ENCODE assay signal across 8 mouse cellular contexts in the genomic region with DNA sequence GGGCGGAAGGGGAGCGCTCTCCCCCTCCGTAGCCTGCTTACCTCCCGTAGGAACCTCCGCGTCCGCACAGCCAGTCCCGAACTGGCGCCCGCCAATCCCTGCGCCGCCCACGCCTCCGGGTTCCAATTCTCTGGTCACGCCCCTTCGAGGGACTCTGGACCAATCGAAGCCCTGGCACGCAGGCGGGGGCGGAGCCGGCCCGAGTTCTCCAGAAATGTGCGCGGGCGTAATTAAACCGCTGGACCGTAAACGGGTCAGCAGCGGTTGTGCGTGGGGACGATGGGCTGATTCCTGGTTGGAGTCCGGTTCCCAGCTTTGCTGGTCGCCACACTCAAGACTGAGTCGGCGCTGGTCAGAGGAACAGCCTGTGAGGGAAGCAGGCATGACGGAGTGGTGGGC. TPM values are rescaled to one million over a fixed set of nuclear protein-coding genes. Genes with fewer than 3 reads are reported as not detected.
DNase-seq lines count a peak whose midpoint lies in the region; ATAC-seq and TF ChIP-seq lines count a peak whose summit lies in the region.

Plekhf1 (minus strand) TSS at position 117 of the 399 bp plus-strand sequence.

- H3K4me3 ChIP-seq in hindbrain, embryonic 11.5 days (ENCODE audit: low read depth, low read length): peak within 1 kb of the TSS; percentile 54
- H3K4me3 ChIP-seq in lung, embryonic 16.5 days (ENCODE audit: low read length): peak within 1 kb of the TSS; percentile 69
- peak within 1 kb of the TSS; percentile 73 for H3K4me3 ChIP-seq in thymus, adult 2 months (ENCODE audit: control insufficient read depth, insufficient read depth, low read length)

- DNase-seq in NIH3T3 (ENCODE audit: low read depth): peak; percentile 97
- DNase-seq in cerebellum, adult 9-11 months: peak; percentile 96
- DNase-seq in frontal cortex, adult 2 months (ENCODE audit: extremely low spot score in 1 of 2, low spot score in 1 of 2): peak; percentile 35 to 83
- peak; percentile 92 for DNase-seq in hindbrain, embryonic 11.5 days (ENCODE audit: low spot score)
- peak; percentile 85 for DNase-seq in layer of hippocampus, adult 9-11 months
- peak; percentile 90 for DNase-seq in ovary, adult 18-20 months (ENCODE audit: low spot score)
- DNase-seq in thymus, adult 2 months: peak; percentile 87

- peak within 1 kb of the TSS; percentile 87 for H3K4me2 ChIP-seq in hindbrain, embryonic 11.5 days (replicated peaks; ENCODE audit: low read depth, low read length)
- peak within 1 kb of the TSS; percentile 79 for H3K4me2 ChIP-seq in lung, embryonic 16.5 days (ENCODE audit: low read depth, low read length)

- peak; percentile 51 for TF ChIP-seq POLR2A in thymus, adult 2 months (IDR thresholded peaks at IDR 0.05; ENCODE audit: control insufficient read depth, extremely low read depth, insufficient read depth, low read length, poor library complexity)

- no peaks in the 10 kb centered on the region for H3K27me3 ChIP-seq in hindbrain, embryonic 11.5 days (ENCODE audit: control insufficient read depth, insufficient read depth, low read length)
- peaks cover 3% of the 10 kb centered on the region; the same call in 1 of the 2 replicates for H3K27me3 ChIP-seq in lung, embryonic 16.5 days (ENCODE audit: control insufficient read depth, insufficient read depth, low read depth, low read length)
- H3K27me3 ChIP-seq in thymus, adult 2 months (ENCODE audit: control insufficient read depth, insufficient read depth, low read length): no peaks in the 10 kb centered on the region

- no peaks in the 10 kb centered on the region for H3K9me3 ChIP-seq in hindbrain, embryonic 11.5 days (ENCODE audit: control insufficient read depth, low read length)
- no peaks in the 10 kb centered on the region for H3K9me3 ChIP-seq in lung, embryonic 16.5 days (ENCODE audit: control insufficient read depth, low read length)

- peak; percentile 96 for ATAC-seq in hindbrain, embryonic 11.5 days (ENCODE audit: low FRiP score)
- ATAC-seq in lung, embryonic 16.5 days (ENCODE audit: low read depth): peak; percentile 94

- 0 out of 2 replicates have a peak, but pooled peaks have one; percentile 45 for TF ChIP-seq CTCF in thymus, adult 2 months (IDR thresholded peaks at IDR 0.05; ENCODE audit: borderline replicate concordance, control insufficient read depth, extremely low read depth, insufficient read depth, low read length, poor library complexity)

- H3K4me1 ChIP-seq in hindbrain, embryonic 11.5 days (replicated peaks; ENCODE audit: control insufficient read depth, insufficient read depth, low read length): no peaks in the 10 kb centered on the region; the same call in none of the 2 replicates
- H3K4me1 ChIP-seq in lung, embryonic 16.5 days (replicated peaks; ENCODE audit: control insufficient read depth, insufficient read depth, low read length): peaks cover 12% of the 10 kb centered on the region
- peaks cover 32% of the 10 kb centered on the region for H3K4me1 ChIP-seq in thymus, adult 2 months (replicated peaks; ENCODE audit: control insufficient read depth, insufficient read depth, low read length)

- peak within 1 kb of the TSS; percentile 47; the same call in 1 of the 2 replicates for H3K9ac ChIP-seq in hindbrain, embryonic 11.5 days (ENCODE audit: low read depth, low read length)
- H3K9ac ChIP-seq in lung, embryonic 16.5 days (ENCODE audit: low read length): peak within 1 kb of the TSS; percentile 69

- WGBS in hindbrain, embryonic 11.5 days: under 1% methylated on average over 36 of the region's 36 CpGs
- 0% methylated on average over 36 of the region's 36 CpGs for WGBS in lung, embryonic 16.5 days
- WGBS in thymus, adult 2 months: 2% methylated on average over 36 of the region's 36 CpGs

- no peaks in the 10 kb centered on the region for H3K36me3 ChIP-seq in hindbrain, embryonic 11.5 days (ENCODE audit: control insufficient read depth, insufficient read depth, low read length)
- no peaks in the 10 kb centered on the region for H3K36me3 ChIP-seq in lung, embryonic 16.5 days (ENCODE audit: control insufficient read depth, insufficient read depth, low read length)
- H3K36me3 ChIP-seq in thymus, adult 2 months (ENCODE audit: control insufficient read depth, insufficient read depth, low read length): no peaks in the 10 kb centered on the region

- H3K27ac ChIP-seq in hindbrain, embryonic 11.5 days (ENCODE audit: low read depth, low read length): no peak within 1 kb of the TSS
- H3K27ac ChIP-seq in lung, embryonic 16.5 days (ENCODE audit: low read length): peak within 1 kb of the TSS; percentile 83
- H3K27ac ChIP-seq in thymus, adult 2 months (ENCODE audit: control insufficient read depth, insufficient read depth, low read length): peak within 1 kb of the TSS; percentile 45

RNA-seq across cellular contexts. Expression of gene Plekhf1, which starts in this region (rescaled TPM):
- polyA plus RNA-seq in frontal cortex, adult 2 months (2012; rRNA removed): 1.4 and 1.8 TPM in 2 replicates
- polyA plus RNA-seq in hindbrain, embryonic 11.5 days (2014; fragmentation: Nextera tagmentation; extraction: Ambion mirVana): 1.6 and 1.9 TPM in 2 replicates
- 5.6 and 6.6 TPM in 2 replicates for polyA plus RNA-seq in lung, embryonic 16.5 days (2015; fragmentation: Nextera tagmentation; extraction: Ambion mirVana)
- polyA plus RNA-seq in thymus, adult 2 months (2012; rRNA removed): 5.8 and 6.2 TPM in 2 replicates
